Mouse (Mus musculus) heart, adult 2 months (tissue): ENCODE results near the gene Slc24a2. TPM values are rescaled to one million over a fixed set of nuclear protein-coding genes. Genes with fewer than 3 reads are reported as not detected.

Experiments used
- DNase-seq, 2 experiments: peaks; one replicate each; pipeline ENCODE4 v3.0.0; 2021
- H3K27ac ChIP-seq: fragments of 200-600 bp; 2 replicates; pipeline ENCODE4 v1.8.1; 2022
- H3K27me3 ChIP-seq: fragments of 200-500 bp; 2 replicates; pipeline ENCODE4 v1.6.1; 2012; ENCODE audit warnings: mild to moderate bottlenecking, low read length, inconsistent platforms, mixed read lengths; ENCODE audit not compliant: control insufficient read depth, insufficient read depth
- H3K36me3 ChIP-seq: fragments of 200-500 bp; 2 replicates; pipeline ENCODE4 v1.6.1; 2012; ENCODE audit warnings: low read length, inconsistent platforms; ENCODE audit not compliant: control insufficient read depth, insufficient read depth
- H3K4me1 ChIP-seq: fragments of 200-500 bp; 2 replicates; pipeline ENCODE4 v1.6.1; 2011; ENCODE audit warnings: low read length; ENCODE audit not compliant: control insufficient read depth, insufficient read depth
- H3K4me3 ChIP-seq: fragments of 200-600 bp; 2 replicates; pipeline ENCODE4 v1.8.1; 2022
- H3K79me2 ChIP-seq: fragments of 200-500 bp; replicated peaks from 2 replicates; pipeline ENCODE4 v1.6.1; 2012; ENCODE audit warnings: mild to moderate bottlenecking, inconsistent platforms, low read length, moderate library complexity, mixed read lengths; ENCODE audit not compliant: control insufficient read depth, insufficient read depth
- H3K9ac ChIP-seq: fragments of 200-500 bp; 2 replicates; pipeline ENCODE4 v1.6.1; 2012; ENCODE audit warnings: low read depth, mild to moderate bottlenecking, control low read depth, inconsistent platforms, low read length, mixed read lengths
- CTCF ChIP-seq: fragments of 200-600 bp; IDR thresholded peaks from 2 replicates; pipeline ENCODE4 v1.8.1; 2022; ENCODE audit warnings: antibody characterized with exemption, mild to moderate bottlenecking, moderate library complexity
- EP300 ChIP-seq: fragments of 200-500 bp; IDR thresholded peaks from 2 replicates; pipeline ENCODE4 v1.6.1; 2011; ENCODE audit warnings: low read depth, low read length, control low read depth; ENCODE audit not compliant: insufficient read depth
- POLR2A ChIP-seq: fragments of 200-500 bp; IDR thresholded peaks from 2 replicates; pipeline ENCODE4 v1.6.1; 2011; ENCODE audit warnings: mild to moderate bottlenecking, low read depth, low read length, control low read depth; ENCODE audit not compliant: insufficient read depth
- WGBS: fragments of 180-500 bp; shearing (Covaris S2); methylation state at CpG from one replicate; pipeline ENCODE4 v1.1.7; 2018; 5-methylcytosine and 5-hydroxymethylcytosine counted together
- intact Hi-C: fragments of 180-260 bp; cut with DNase I; formaldehyde crosslinking; loops from one replicate; pipeline ENCODE4 v1.15.1; 2025
- polyA plus RNA-seq: library from polyadenylated mRNA; depleted of rRNA; stranded (reverse); fragments of >200 nt; gene quantifications from 2 replicates; pipeline ENCODE4 v1.2.3, GENCODE M21; 2012
- total RNA-seq, 2 experiments: library from RNA; stranded (reverse); gene quantifications; 2 replicates each; pipeline ENCODE4 v1.2.3; 2021

Slc24a2 gene
- total and polyA plus RNA-seq, 3 experiments: 0.66 to 2.5 (median 1.0) TPM

DNA sequence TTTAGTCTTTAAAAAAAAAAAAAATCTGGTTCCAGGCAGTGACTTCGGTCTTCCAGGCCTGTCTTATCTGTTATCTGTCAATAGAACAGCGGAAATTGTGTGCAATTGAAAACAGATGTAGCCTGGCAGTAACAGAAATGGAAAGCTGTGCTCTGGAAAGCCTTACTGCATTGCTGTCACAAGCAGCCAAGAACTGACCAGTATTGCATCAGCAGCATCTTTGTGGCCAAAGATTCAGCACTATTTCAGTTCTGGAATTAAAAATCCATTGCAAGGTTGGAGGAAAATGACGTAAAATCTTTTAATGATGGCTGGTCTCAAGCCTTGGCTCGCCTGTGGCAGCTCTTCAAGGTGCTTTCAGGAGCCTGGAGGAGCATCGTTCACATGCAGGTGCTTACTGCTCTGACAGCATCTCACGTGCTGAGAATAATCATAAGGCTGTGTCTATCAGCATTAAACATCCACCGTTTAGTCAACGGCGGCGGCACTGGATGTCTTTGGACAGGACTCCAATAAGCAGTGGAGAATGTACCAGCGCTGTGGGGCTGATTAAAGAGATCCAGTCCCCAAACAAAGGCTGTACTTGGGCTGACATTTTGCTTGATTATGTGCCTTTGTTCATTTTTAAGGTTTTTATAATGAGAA is 143.2 kb downstream of the Slc24a2 start:
- WGBS: 57% methylated on average over 11 of the region's 11 CpGs
- Histone ChIP-seq H3K79me2 (no peaks in the 10 kb centered on the region), H3K27ac (no peak overlapping the region), H3K4me1 (no peaks in the 10 kb centered on the region; the same call in 1 of the 2 replicates), H3K4me3 (no peak overlapping the region), H3K36me3 (no peaks in the 10 kb centered on the region), H3K9ac (no peak overlapping the region), H3K27me3 (no peaks in the 10 kb centered on the region)
- TF ChIP-seq POLR2A (no peak), EP300 (no peak), CTCF (no peak)
- intact Hi-C loops: no loop called here
- DNase-seq: peak; percentile 29 to 51

DNA sequence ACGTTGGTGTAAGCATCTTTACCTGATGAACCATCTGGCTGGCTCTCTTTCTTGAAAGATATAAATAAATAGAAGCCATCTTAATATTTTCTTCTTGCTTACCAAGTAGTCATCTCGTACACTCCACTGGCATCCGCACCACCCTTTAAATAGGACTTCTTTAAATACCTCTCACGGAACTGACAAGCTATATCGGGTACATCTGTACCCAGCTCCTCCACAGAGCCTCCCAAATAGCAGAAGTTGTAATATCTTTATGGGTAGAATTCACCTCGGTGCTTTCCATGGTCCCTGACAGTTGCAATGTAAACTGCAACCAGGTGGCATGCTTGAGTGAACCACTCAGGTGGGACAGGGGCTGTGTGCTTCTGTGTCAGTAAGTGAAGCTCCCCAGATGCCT is 149.0 kb downstream of the Slc24a2 start:
- H3K4me1 ChIP-seq: no peaks in the 10 kb centered on the region
- intact Hi-C loops: no loop called here

DNA sequence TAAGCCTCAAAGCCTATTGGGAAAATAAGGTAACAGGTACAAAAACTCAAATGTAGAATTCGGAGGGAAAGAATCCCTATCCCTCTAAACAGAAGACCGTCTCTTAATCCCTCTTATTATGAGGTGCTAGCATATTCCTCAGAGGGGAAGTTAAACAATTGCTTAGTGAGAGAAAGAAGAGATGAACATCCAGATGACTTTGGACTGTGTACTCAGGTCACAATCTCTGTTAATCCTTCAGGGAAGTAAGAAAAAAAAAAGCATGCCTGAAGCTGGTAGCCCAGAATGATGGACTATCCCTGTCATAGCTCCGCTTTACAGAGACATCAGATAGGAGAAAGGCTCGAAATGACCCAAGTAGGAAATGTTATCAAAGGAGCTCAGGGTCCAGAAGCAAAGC is 151.0 kb downstream of the Slc24a2 start:
- H3K27ac ChIP-seq: no peak overlapping the region
- WGBS: 77% methylated on average over 4 of the region's 4 CpGs
- H3K4me1 ChIP-seq: no peaks in the 10 kb centered on the region
- H3K36me3 ChIP-seq: no peaks in the 10 kb centered on the region
- no peak overlapping the region for H3K9ac ChIP-seq
- H3K27me3 ChIP-seq: no peaks in the 10 kb centered on the region
- no peaks in the 10 kb centered on the region for H3K79me2 ChIP-seq
- DNase-seq: no peak
- H3K4me3 ChIP-seq: no peak overlapping the region
- intact Hi-C loops: no loop called here
- TF ChIP-seq CTCF (no peak), POLR2A (no peak), EP300 (no peak)

More for the DNA sequence above, 149.0 kb downstream of the Slc24a2 start:
- Histone ChIP-seq H3K36me3 (no peaks in the 10 kb centered on the region), H3K9ac (no peak overlapping the region), H3K27ac (no peak overlapping the region), H3K79me2 (no peaks in the 10 kb centered on the region), H3K27me3 (no peaks in the 10 kb centered on the region), H3K4me3 (no peak overlapping the region)
- TF ChIP-seq EP300 (no peak), CTCF (no peak), POLR2A (no peak)
- no peak for DNase-seq
- 69% methylated on average over 6 of the region's 6 CpGs for WGBS

DNA sequence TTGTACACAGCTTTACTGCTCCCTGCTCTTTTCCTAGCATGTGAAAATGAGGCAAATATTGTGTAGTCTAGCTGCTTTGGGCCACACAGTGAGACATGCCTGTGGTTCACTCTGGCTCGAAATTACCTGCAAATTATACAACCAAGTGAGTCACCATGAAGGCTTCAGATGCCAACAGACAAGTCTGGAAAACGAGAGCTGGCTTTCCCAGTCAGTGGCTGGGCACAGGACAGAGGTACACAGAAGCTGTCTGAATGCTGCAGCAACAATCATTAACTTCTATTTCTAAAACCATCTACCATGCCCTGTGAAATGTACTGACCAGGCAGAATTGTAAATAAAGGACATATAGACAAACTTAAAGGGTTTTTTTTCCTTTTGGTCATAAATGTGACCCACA is 151.6 kb downstream of the Slc24a2 start:
- no peak overlapping the region for H3K4me3 ChIP-seq
- TF ChIP-seq POLR2A: no peak
- no peak for TF ChIP-seq EP300
- no peak for TF ChIP-seq CTCF
- H3K27me3 ChIP-seq: no peaks in the 10 kb centered on the region
- 45% methylated on average over 2 of the region's 2 CpGs for WGBS
- no peak for DNase-seq
- no peak overlapping the region for H3K27ac ChIP-seq
- H3K9ac ChIP-seq: no peak overlapping the region
- no peaks in the 10 kb centered on the region for H3K79me2 ChIP-seq
- no peaks in the 10 kb centered on the region for H3K36me3 ChIP-seq
- intact Hi-C loops: no loop called here
- H3K4me1 ChIP-seq: no peaks in the 10 kb centered on the region

DNA sequence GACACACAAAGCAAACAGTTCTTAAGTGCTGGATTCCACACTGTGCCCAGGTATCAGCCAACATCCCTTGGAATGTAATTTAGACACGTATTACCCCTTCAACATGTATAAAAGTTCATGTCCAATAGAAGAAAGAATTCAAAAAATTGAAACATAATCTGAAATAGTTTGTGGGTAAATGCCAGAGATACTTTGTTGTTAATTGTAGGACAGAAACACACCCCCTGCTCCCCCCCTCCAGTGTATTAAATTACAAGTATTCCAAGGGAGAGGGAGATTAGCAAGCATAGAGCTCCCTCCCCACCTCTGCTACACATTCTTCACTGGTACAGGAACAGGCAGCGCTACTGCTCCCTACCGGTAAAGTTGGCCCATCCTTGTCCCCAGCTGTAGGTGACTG is 154.5 kb downstream of the Slc24a2 start:
- Histone ChIP-seq H3K9ac (no peak overlapping the region), H3K4me3 (no peak overlapping the region), H3K27ac (no peak overlapping the region), H3K36me3 (no peaks in the 10 kb centered on the region), H3K4me1 (no peaks in the 10 kb centered on the region), H3K27me3 (no peaks in the 10 kb centered on the region), H3K79me2 (no peaks in the 10 kb centered on the region)
- DNase-seq: no peak
- WGBS: 61% methylated on average over 3 of the region's 3 CpGs
- no peak for TF ChIP-seq CTCF
- no peak for TF ChIP-seq EP300
- TF ChIP-seq POLR2A: no peak
- intact Hi-C loops: no loop called here

DNA sequence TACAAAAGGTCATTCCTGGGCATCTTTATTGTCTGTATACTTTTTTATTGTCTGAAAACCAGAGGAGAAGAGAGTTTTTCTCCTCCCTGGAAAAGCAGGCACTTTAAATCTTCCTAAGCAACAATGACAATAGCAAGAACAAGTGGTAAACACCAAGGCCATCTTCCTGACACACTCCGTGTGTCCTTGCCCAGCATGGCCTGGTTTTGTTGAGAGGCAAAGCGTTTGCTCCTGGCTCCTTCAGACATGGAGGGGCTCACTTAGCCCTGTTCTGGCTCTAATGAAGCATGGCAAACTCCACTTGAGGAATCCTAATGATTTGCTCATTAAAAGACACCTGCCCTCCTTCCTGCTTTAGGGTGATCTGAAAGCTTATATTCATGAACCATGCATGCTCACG is 162.2 kb downstream of the Slc24a2 start:
- intact Hi-C loops: no loop called here
- 84% methylated on average over 3 of the region's 3 CpGs for WGBS
- Histone ChIP-seq H3K4me3 (no peak overlapping the region), H3K27ac (no peak overlapping the region), H3K9ac (no peak overlapping the region), H3K36me3 (no peaks in the 10 kb centered on the region), H3K4me1 (no peaks in the 10 kb centered on the region), H3K27me3 (no peaks in the 10 kb centered on the region), H3K79me2 (no peaks in the 10 kb centered on the region)
- TF ChIP-seq CTCF: no peak
- no peak for TF ChIP-seq EP300
- no peak for TF ChIP-seq POLR2A
- no peak for DNase-seq
